ENCODE assay signal across 16 mouse cellular contexts in the genomic region with DNA sequence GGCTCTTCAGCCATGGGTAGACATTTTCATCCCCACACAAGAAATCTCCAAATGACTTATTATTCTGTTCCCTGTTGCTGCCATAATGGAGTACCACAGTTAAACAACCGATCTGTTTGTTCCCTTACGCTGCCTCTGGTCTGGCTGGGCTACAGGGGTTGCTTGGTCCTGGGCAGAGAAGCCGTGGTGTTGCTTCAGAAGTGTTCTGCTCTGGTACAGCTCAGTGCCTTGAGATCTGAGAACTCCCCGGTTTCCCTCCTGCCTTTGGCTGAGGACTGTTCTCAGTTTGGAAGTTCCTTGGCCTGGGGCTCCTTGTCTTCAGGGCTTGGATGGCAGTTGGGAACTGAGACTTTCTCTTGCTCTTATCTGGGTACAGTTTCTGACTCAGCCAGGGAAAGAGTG. TPM values are rescaled to one million over a fixed set of nuclear protein-coding genes. Genes with fewer than 3 reads are reported as not detected.
DNase-seq lines count a peak whose midpoint lies in the region; ATAC-seq lines count a peak whose summit lies in the region.
"Had no signal": no experiment of that assay in that cellular context is flagged by ENCODE, and none has a peak within 500 bp of the region (broad histone marks: within the 10 kb centered on the region; RNA-seq: fewer than 3 reads in every experiment).

No protein-coding gene starts in this region.

- peak overlapping the region; percentile 51 for H3K27ac ChIP-seq in heart, embryonic 16.5 days (ENCODE audit: low read length)
- H3K27ac ChIP-seq in liver, embryonic 15.5 days (replicated peaks): peak overlapping the region; percentile 43
- H3K27ac ChIP-seq: embryonic facial prominence, embryonic 13.5 days; hindbrain, embryonic 12.5 days; layer of hippocampus, adult 2 months; lung, embryonic 15.5 days had no signal

- intact Hi-C loops in heart, postnatal 36 days (cut with DNase I): no loop called here

- no peak overlapping the region for H3K9ac ChIP-seq in heart, embryonic 16.5 days (ENCODE audit: low read length)
- no peak overlapping the region for H3K9ac ChIP-seq in liver, embryonic 15.5 days
- H3K9ac ChIP-seq: embryonic facial prominence, embryonic 13.5 days; hindbrain, embryonic 12.5 days; lung, embryonic 15.5 days had no signal

- no peak for ATAC-seq in heart, embryonic 16.5 days (replicated peaks; ENCODE audit: extremely low read depth, insufficient read depth, low FRiP score)
- no peak for ATAC-seq in liver, embryonic 15.5 days (ENCODE audit: insufficient read depth)
- ATAC-seq: CD4-positive, CD25-positive, alpha-beta regulatory T cell, adult 4 months; forebrain, embryonic 14.5 days had no signal

- WGBS in heart, embryonic 16.5 days: 62% methylated on average over 4 of the region's 4 CpGs
- 40% methylated on average over 4 of the region's 4 CpGs for WGBS in liver, embryonic 15.5 days (ENCODE audit: insufficient replicate concordance)

- DNase-seq in heart, postnatal 36 days: no peak
- peak; percentile 22 for DNase-seq in thymus, postnatal 14 days
- DNase-seq in thymus, postnatal 0 days (ENCODE audit: low spot score): no peak
- no peak for DNase-seq in embryo, embryonic 10 days (ENCODE audit: low spot score)
- no peak for DNase-seq in neural tube, embryonic 10.5 days (ENCODE audit: extremely low spot score, low spot score)
- DNase-seq: cerebellum, postnatal 14 days; gastrocnemius, postnatal 25 days; kidney, adult 2 months had no signal

- no peaks in the 10 kb centered on the region for H3K36me3 ChIP-seq in heart, embryonic 16.5 days (ENCODE audit: control insufficient read depth, insufficient read depth)
- H3K36me3 ChIP-seq in liver, embryonic 15.5 days (replicated peaks): no peaks in the 10 kb centered on the region
- H3K36me3 ChIP-seq: embryonic facial prominence, embryonic 13.5 days; hindbrain, embryonic 12.5 days; lung, embryonic 15.5 days had no signal

- H3K9me3 ChIP-seq in heart, embryonic 16.5 days (replicated peaks; ENCODE audit: control insufficient read depth, low read length): no peaks in the 10 kb centered on the region
- no peaks in the 10 kb centered on the region for H3K9me3 ChIP-seq in liver, embryonic 15.5 days (replicated peaks)
- H3K9me3 ChIP-seq: embryonic facial prominence, embryonic 13.5 days; hindbrain, embryonic 12.5 days; lung, embryonic 15.5 days had no signal

- H3K4me1 ChIP-seq in heart, embryonic 16.5 days (ENCODE audit: control insufficient read depth, insufficient read depth, low read length): peaks cover 20% of the 10 kb centered on the region
- peaks cover 51% of the 10 kb centered on the region for H3K4me1 ChIP-seq in liver, embryonic 15.5 days (replicated peaks)

- H3K4me2 ChIP-seq in heart, embryonic 16.5 days (ENCODE audit: low read depth, low read length): no peak overlapping the region; the same call in 1 of the 2 replicates
- no peak overlapping the region for H3K4me2 ChIP-seq in liver, embryonic 15.5 days
- H3K4me2 ChIP-seq: embryonic facial prominence, embryonic 13.5 days; hindbrain, embryonic 12.5 days; lung, embryonic 15.5 days had no signal

- H3K4me3 ChIP-seq in heart, embryonic 16.5 days (ENCODE audit: low read length): no peak overlapping the region
- no peak overlapping the region for H3K4me3 ChIP-seq in liver, embryonic 15.5 days (replicated peaks)
- H3K4me3 ChIP-seq: embryonic facial prominence, embryonic 13.5 days; hindbrain, embryonic 12.5 days; layer of hippocampus, adult 2 months; lung, embryonic 15.5 days had no signal

- H3K27me3 ChIP-seq in heart, embryonic 16.5 days (ENCODE audit: control insufficient read depth, insufficient read depth, low read length): no peaks in the 10 kb centered on the region
- H3K27me3 ChIP-seq in liver, embryonic 15.5 days: no peaks in the 10 kb centered on the region
- H3K27me3 ChIP-seq: embryonic facial prominence, embryonic 13.5 days; lung, embryonic 15.5 days had no signal

RNA-seq across cellular contexts. Expression of a gene that starts 3.5 kb away (rescaled TPM):
- polyA plus RNA-seq in heart, embryonic 16.5 days (2015; fragmentation: Nextera tagmentation; extraction: Ambion mirVana): 11.4 and 14.6 TPM in 2 replicates
- total RNA-seq in heart, postnatal 36 days (2021): 10 to 100 TPM; 45.0 to 45.7 TPM
- polyA plus RNA-seq in thymus, postnatal 0 days (2015; fragmentation: Nextera tagmentation; extraction: Ambion mirVana): 12.3 and 13.8 TPM in 2 replicates
- 16.9 and 21.5 TPM in 2 replicates for polyA plus RNA-seq in liver, embryonic 15.5 days (2015; fragmentation: Nextera tagmentation; extraction: Ambion mirVana)

RNA-seq across cellular contexts. Expression of a gene that starts 57.5 kb away (rescaled TPM):
- 10.5 and 12.4 TPM in 2 replicates for polyA plus RNA-seq in heart, embryonic 16.5 days (2015; fragmentation: Nextera tagmentation; extraction: Ambion mirVana)
- 10 to 100 TPM; 35.1 to 37.7 TPM for total RNA-seq in heart, postnatal 36 days (2021)
- polyA plus RNA-seq in thymus, postnatal 0 days (2015; fragmentation: Nextera tagmentation; extraction: Ambion mirVana): 9.0 and 9.5 TPM in 2 replicates
- polyA plus RNA-seq in liver, embryonic 15.5 days (2015; fragmentation: Nextera tagmentation; extraction: Ambion mirVana): 0.61 and 0.77 TPM in 2 replicates
